Mouse (Mus musculus) bone marrow, adult 2 months (tissue): ENCODE results near the gene Cog7. TPM values are rescaled to one million over a fixed set of nuclear protein-coding genes. Genes with fewer than 3 reads are reported as not detected.

Experiments
- H3K27ac ChIP-seq: fragments of 200-500 bp; 2 replicates; pipeline ENCODE4 v1.5.1; 2012; ENCODE audit warnings: low read depth, mild to moderate bottlenecking, control low read depth, inconsistent platforms, low read length; ENCODE audit not compliant: control insufficient read depth, poor library complexity, insufficient read depth
- H3K4me1 ChIP-seq: fragments of 200-500 bp; 2 replicates; pipeline ENCODE4 v1.6.1; 2011; ENCODE audit warnings: low read length; ENCODE audit not compliant: control insufficient read depth, insufficient read depth
- H3K4me3 ChIP-seq: fragments of 200-500 bp; replicated peaks from 2 replicates; pipeline ENCODE3; 2011; ENCODE audit warnings: mild to moderate bottlenecking, low read depth, low read length, control low read depth; ENCODE audit not compliant: control insufficient read depth
- CTCF ChIP-seq: fragments of 200-500 bp; IDR thresholded peaks from 2 replicates; pipeline ENCODE4 v1.5.1; 2011; ENCODE audit warnings: low read length, control low read depth; ENCODE audit not compliant: control insufficient read depth, insufficient read depth
- POLR2A ChIP-seq: fragments of 200-500 bp; IDR thresholded peaks from 2 replicates; pipeline ENCODE4 v1.6.1; 2011; ENCODE audit warnings: low read depth, mild to moderate bottlenecking, control low read depth, low read length, borderline replicate concordance; ENCODE audit not compliant: control insufficient read depth
- WGBS: fragments of 180-500 bp; shearing (Covaris S2); methylation state at CpG from one replicate; pipeline ENCODE4 v1.1.7; 2018; 5-methylcytosine and 5-hydroxymethylcytosine counted together
- polyA plus RNA-seq: library from polyadenylated mRNA; stranded (reverse); fragments of >200 nt; gene quantifications from 2 replicates; pipeline ENCODE4 v1.2.4, GENCODE M21; 2011; ENCODE audit warnings: low replicate concordance; ENCODE audit not compliant: missing spikeins, insufficient read depth, insufficient read length

Cog7 gene
- polyA plus RNA-seq, 1 experiment = 9.2 TPM

DNA sequence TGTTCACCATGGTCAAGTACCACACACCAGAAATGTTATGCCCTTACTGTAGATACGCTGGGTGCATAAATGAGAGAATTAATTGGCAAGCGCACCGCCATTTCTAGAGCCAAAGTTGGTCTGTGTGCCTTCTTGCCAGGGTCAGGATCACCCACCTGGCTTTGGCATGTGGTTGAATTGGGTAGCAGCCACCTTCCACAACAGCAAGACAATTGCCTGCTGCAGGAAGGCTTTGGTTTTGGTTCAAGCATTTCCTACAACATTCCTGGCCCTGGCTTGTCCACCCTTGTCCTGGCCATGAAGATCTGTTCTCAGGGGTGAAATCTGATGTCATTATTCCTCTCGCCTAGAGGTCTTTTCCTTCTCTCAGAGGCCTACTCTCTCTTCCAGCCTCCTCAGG, 30.9 kb upstream of the Cog7 start:
- no peak for TF ChIP-seq CTCF
- TF ChIP-seq POLR2A = no peak
- peaks cover under 1% of the 10 kb centered on the region for H3K4me1 ChIP-seq
- WGBS = 85% methylated on average over 4 of the region's 4 CpGs
- no peak overlapping the region for H3K27ac ChIP-seq
- H3K4me3 ChIP-seq = no peak overlapping the region

GRCm38 (mm10) chr7:122000396-122000795, 18.9 kb upstream of the Cog7 start:
- WGBS = 43% methylated on average over 8 of the region's 8 CpGs
- TF ChIP-seq CTCF (no peak), POLR2A (no peak)
- no peak overlapping the region for H3K4me3 ChIP-seq
- peak overlapping the region; percentile 62 for H3K27ac ChIP-seq
- peaks cover 1% of the 10 kb centered on the region; the same call in 1 of the 2 replicates for H3K4me1 ChIP-seq

DNA sequence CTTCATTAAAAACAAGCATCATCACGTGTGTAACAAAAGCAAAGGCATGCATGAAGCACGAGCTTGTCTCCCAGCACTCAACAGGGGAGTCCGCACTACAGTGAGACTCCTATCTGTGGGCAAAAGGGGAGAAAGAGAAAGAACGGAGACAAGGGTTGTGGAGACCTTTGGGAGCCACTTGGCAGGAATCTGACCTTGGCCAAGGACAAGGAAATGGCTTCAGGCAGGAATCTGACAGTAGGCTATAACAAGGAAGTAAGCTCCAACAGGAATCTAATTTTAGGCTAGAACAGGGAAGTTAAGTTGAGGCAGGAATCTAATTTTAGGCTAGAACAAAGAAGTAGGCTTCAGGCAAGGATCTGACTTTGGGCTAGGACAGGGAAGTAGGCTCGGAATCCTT, 14.4 kb upstream of the Cog7 start:
- TF ChIP-seq CTCF = no peak
- no peak for TF ChIP-seq POLR2A
- Histone ChIP-seq H3K4me3 (no peak overlapping the region), H3K27ac (no peak overlapping the region), H3K4me1 (peaks cover 1% of the 10 kb centered on the region; the same call in 1 of the 2 replicates)
- 83% methylated on average over 5 of the region's 5 CpGs for WGBS

DNA sequence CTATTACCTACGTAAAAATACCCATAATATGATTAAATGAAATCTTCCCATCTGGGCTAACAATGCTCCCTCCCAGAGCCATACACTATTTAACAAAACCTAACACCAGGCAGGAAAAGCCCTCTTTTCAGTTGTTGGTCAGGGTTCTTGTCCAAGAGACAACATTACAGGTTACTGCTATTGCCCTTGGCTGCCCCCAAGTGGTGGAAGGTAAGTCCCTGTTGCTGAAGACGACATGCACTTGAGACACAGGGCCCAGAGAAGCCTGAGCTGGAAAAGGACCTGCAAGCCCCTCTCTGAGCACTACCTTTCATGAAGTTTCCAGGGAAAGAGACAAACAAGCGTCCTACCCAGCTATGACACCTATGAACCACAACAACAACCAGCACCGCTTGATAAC, 6.5 kb downstream of the Cog7 start:
- TF ChIP-seq CTCF (peak; percentile 59), POLR2A (no peak)
- H3K27ac ChIP-seq = no peak overlapping the region
- 57% methylated on average over 4 of the region's 4 CpGs for WGBS
- no peaks in the 10 kb centered on the region for H3K4me1 ChIP-seq
- H3K4me3 ChIP-seq = no peak overlapping the region

GRCm38 (mm10) chr7:121971698-121972097, 9.8 kb downstream of the Cog7 start:
- Histone ChIP-seq H3K27ac (no peak overlapping the region), H3K4me3 (no peak overlapping the region), H3K4me1 (no peaks in the 10 kb centered on the region)
- TF ChIP-seq POLR2A = no peak
- TF ChIP-seq CTCF = no peak
- WGBS = 39% methylated on average over 3 of the region's 3 CpGs

- no peak overlapping the region for H3K4me3 ChIP-seq
- no peak overlapping the region for H3K27ac ChIP-seq
- TF ChIP-seq CTCF (no peak), POLR2A (no peak)
- H3K4me1 ChIP-seq = no peaks in the 10 kb centered on the region
- WGBS = 70% methylated on average over 9 of the region's 9 CpGs
These were observed 11.3 kb downstream of the Cog7 start for GRCm38 (mm10) chr7:121970250-121970649.

DNA sequence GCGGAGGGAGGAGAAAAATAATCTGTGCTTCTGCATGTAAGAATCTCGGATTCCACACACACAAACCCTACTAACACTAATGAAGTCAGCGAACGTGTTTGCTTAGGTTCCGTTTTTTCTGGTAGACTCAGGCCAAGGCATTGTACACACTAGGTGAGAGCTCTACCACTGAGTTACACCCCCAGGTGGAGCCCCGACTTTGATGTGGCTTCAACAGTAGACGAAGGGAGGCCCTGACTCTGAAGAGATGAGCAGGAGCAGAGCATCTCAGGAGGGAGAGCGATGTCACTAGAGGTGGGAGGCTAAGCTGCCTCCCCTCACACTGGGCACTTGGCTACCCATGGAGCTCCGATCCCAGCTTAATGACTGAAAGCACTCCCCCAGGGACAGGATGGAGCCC, 12.7 kb downstream of the Cog7 start:
- H3K4me3 ChIP-seq = no peak overlapping the region
- H3K27ac ChIP-seq = no peak overlapping the region
- no peaks in the 10 kb centered on the region for H3K4me1 ChIP-seq
- WGBS = 88% methylated on average over 9 of the region's 9 CpGs
- TF ChIP-seq POLR2A = no peak
- no peak for TF ChIP-seq CTCF

DNA sequence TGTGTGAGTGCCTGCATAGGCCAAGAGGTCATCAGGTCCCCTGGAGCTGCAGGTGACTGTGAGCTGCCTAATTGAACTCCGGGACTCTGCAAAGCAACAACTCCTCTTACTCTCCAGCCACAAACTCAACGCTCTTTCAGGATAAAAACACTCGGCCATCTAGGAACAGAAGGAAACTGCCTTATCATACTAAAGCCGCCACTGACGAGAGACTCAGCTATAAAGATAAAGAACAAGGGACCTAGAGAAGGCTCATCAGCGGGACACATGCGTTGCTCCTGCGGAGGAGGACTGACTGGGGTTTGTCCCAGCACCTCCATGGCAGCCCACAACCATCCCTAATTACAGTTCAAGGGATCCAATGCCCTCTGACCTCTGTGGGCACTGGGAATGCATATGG, 13.3 kb downstream of the Cog7 start:
- H3K4me3 ChIP-seq = no peak overlapping the region
- H3K27ac ChIP-seq = no peak overlapping the region
- TF ChIP-seq CTCF (no peak), POLR2A (no peak)
- H3K4me1 ChIP-seq = no peaks in the 10 kb centered on the region
- WGBS = 63% methylated on average over 8 of the region's 8 CpGs

- 40% methylated on average over 7 of the region's 7 CpGs for WGBS
- Histone ChIP-seq H3K27ac (no peak overlapping the region), H3K4me1 (no peaks in the 10 kb centered on the region), H3K4me3 (no peak overlapping the region)
- TF ChIP-seq CTCF (no peak), POLR2A (no peak)
These were observed 15.3 kb downstream of the Cog7 start for GRCm38 (mm10) chr7:121966169-121966568.
